Mouse (Mus musculus): ENCODE measurements at regions not wholly inside any gene's neighbourhood (a gene's known extent, or its start where the extent isn't known, plus 50 kb on each side); places are given as distances from the start of the nearest gene placed in this dataset.

- no peak for TF ChIP-seq CTCF (conservative IDR thresholded peaks at IDR 0.05; ENCODE audit: insufficient read depth, insufficient read length, low read depth, low read length)
- TF ChIP-seq POLR2A (IDR thresholded peaks at IDR 0.05; ENCODE audit: low read depth, low read length) = no peak
Measured at GRCm38 (mm10) chr2:78980019-78980418, 112.1 kb downstream of the Ube2e3 start.

All from kidney, adult 2 months (tissue).